Mouse (Mus musculus) hindbrain, embryonic 13.5 days (tissue): ENCODE results near the gene Col23a1. TPM values are rescaled to one million over a fixed set of nuclear protein-coding genes. Genes with fewer than 3 reads are reported as not detected.
"Not testable (repeated sequence)": the region's sequence is repeated elsewhere in the genome, so short reads cannot be mapped to it uniquely, and the experiment has no call there.

Experiments used
- ATAC-seq: fragments of 200-750 bp; cut with Nextera tagmentation; 2 replicates; pipeline ENCODE4 v1.8.0; 2017; ENCODE audit warnings: moderate TSS enrichment; ENCODE audit not compliant: low FRiP score
- H3K27ac ChIP-seq: fragments of 300-500 bp; sonication (generic); 2 replicates; pipeline ENCODE4 v1.5.1; 2015; ENCODE audit warnings: inconsistent platforms, mild to moderate bottlenecking, moderate library complexity
- H3K27me3 ChIP-seq: fragments of 300-500 bp; sonication (generic); 2 replicates; pipeline ENCODE4 v1.6.1; 2015; ENCODE audit warnings: mild to moderate bottlenecking, inconsistent platforms
- H3K36me3 ChIP-seq: fragments of 300-500 bp; sonication (generic); 2 replicates; pipeline ENCODE4 v1.6.1; 2015; ENCODE audit warnings: mild to moderate bottlenecking, inconsistent platforms
- H3K4me1 ChIP-seq: fragments of 300-500 bp; sonication (generic); replicated peaks from 2 replicates; pipeline ENCODE4 v1.6.1; 2015; ENCODE audit warnings: inconsistent platforms
- H3K4me2 ChIP-seq: fragments of 300-500 bp; sonication (generic); 2 replicates; pipeline ENCODE4 v1.6.1; 2015; ENCODE audit warnings: inconsistent platforms, mild to moderate bottlenecking, moderate library complexity
- H3K4me3 ChIP-seq: fragments of 300-500 bp; sonication (generic); 2 replicates; pipeline ENCODE4 v1.5.1; 2015; ENCODE audit warnings: mild to moderate bottlenecking, inconsistent platforms
- H3K9ac ChIP-seq: fragments of 300-500 bp; sonication (generic); 2 replicates; pipeline ENCODE4 v1.6.1; 2015; ENCODE audit warnings: mild to moderate bottlenecking, inconsistent platforms
- H3K9me3 ChIP-seq: fragments of 300-500 bp; sonication (generic); 2 replicates; pipeline ENCODE4 v1.6.1; 2016; ENCODE audit warnings: inconsistent platforms
- WGBS: fragments of 180-500 bp; shearing (Covaris S2); methylation state at CpG from one replicate; pipeline ENCODE4 v1.1.7; 2015; 5-methylcytosine and 5-hydroxymethylcytosine counted together
- polyA plus RNA-seq: library from polyadenylated mRNA; unstranded; fragments of >200 nt; fragmentation: Nextera tagmentation; extraction: Ambion mirVana; gene quantifications from 2 replicates; pipeline ENCODE4 v1.2.1, GENCODE M21; 2015

Gene Col23a1
- polyA plus RNA-seq, 1 experiment from 2014 or later = 7.1 TPM

- H3K4me3 ChIP-seq, ATAC-seq, H3K36me3 ChIP-seq, H3K27ac ChIP-seq, H3K4me2 ChIP-seq, H3K4me1 ChIP-seq, H3K27me3 ChIP-seq, H3K9me3 ChIP-seq, H3K9ac ChIP-seq: not testable (repeated sequence)
- 96% methylated on average over 9 of the region's 9 CpGs for WGBS
Observed at GRCm38 (mm10) chr11:51358981-51359380, 69.3 kb downstream of the Col23a1 start.

GRCm38 (mm10) chr11:51364353-51364752 lies 74.6 kb downstream of the Col23a1 start:
- no peaks in the 10 kb centered on the region for H3K36me3 ChIP-seq
- H3K4me1 ChIP-seq = no peaks in the 10 kb centered on the region
- H3K9me3 ChIP-seq = no peaks in the 10 kb centered on the region
- H3K27me3 ChIP-seq = no peaks in the 10 kb centered on the region
- WGBS = 92% methylated on average over 5 of the region's 5 CpGs
- no peak overlapping the region for H3K4me2 ChIP-seq
- ATAC-seq = no peak
- no peak overlapping the region for H3K4me3 ChIP-seq
- no peak overlapping the region for H3K9ac ChIP-seq
- H3K27ac ChIP-seq = no peak overlapping the region

- ATAC-seq = no peak
- H3K9me3 ChIP-seq = no peaks in the 10 kb centered on the region
Observed at GRCm38 (mm10) chr11:51367334-51367733, 77.6 kb downstream of the Col23a1 start.

GRCm38 (mm10) chr11:51370273-51370672 lies 80.6 kb downstream of the Col23a1 start:
- no peak overlapping the region for H3K4me3 ChIP-seq
- no peak overlapping the region for H3K4me2 ChIP-seq
- H3K9me3 ChIP-seq = no peaks in the 10 kb centered on the region
- 77% methylated on average over 4 of the region's 4 CpGs for WGBS
- ATAC-seq = no peak
- no peaks in the 10 kb centered on the region for H3K36me3 ChIP-seq
- H3K27me3 ChIP-seq = 0 out of 2 replicates have a peak, but pooled peaks cover 2% of the 10 kb centered on the region
- no peak overlapping the region for H3K27ac ChIP-seq
- peaks cover 5% of the 10 kb centered on the region for H3K4me1 ChIP-seq
- no peak overlapping the region for H3K9ac ChIP-seq

More at GRCm38 (mm10) chr11:51367334-51367733, 77.6 kb downstream of the Col23a1 start:
- H3K27ac ChIP-seq = no peak overlapping the region
- H3K36me3 ChIP-seq = no peaks in the 10 kb centered on the region
- no peak overlapping the region for H3K9ac ChIP-seq
- no peaks in the 10 kb centered on the region for H3K27me3 ChIP-seq
- no peak overlapping the region for H3K4me3 ChIP-seq
- H3K4me2 ChIP-seq = no peak overlapping the region
- 91% methylated on average over 5 of the region's 5 CpGs for WGBS
- peaks cover 5% of the 10 kb centered on the region for H3K4me1 ChIP-seq

- Histone ChIP-seq H3K4me2 (no peak overlapping the region), H3K9me3 (no peaks in the 10 kb centered on the region), H3K36me3 (no peaks in the 10 kb centered on the region), H3K4me1 (peaks cover 5% of the 10 kb centered on the region), H3K27ac (no peak overlapping the region), H3K27me3 (0 out of 2 replicates have a peak, but pooled peaks cover 2% of the 10 kb centered on the region), H3K9ac (no peak overlapping the region), H3K4me3 (no peak overlapping the region)
- 72% methylated on average over 4 of the region's 4 CpGs for WGBS
- no peak for ATAC-seq
Observed at GRCm38 (mm10) chr11:51371321-51371720, 81.6 kb downstream of the Col23a1 start.

- ATAC-seq = no peak
- no peak overlapping the region for H3K27ac ChIP-seq
- no peaks in the 10 kb centered on the region for H3K9me3 ChIP-seq
- WGBS = 63% methylated on average over 1 of the region's 1 CpGs
- no peak overlapping the region for H3K4me2 ChIP-seq
- peaks cover 5% of the 10 kb centered on the region for H3K4me1 ChIP-seq
- no peaks in the 10 kb centered on the region for H3K36me3 ChIP-seq
- H3K9ac ChIP-seq = no peak overlapping the region
- no peak overlapping the region for H3K4me3 ChIP-seq
- H3K27me3 ChIP-seq = 0 out of 2 replicates have a peak, but pooled peaks cover 2% of the 10 kb centered on the region
Observed at GRCm38 (mm10) chr11:51371926-51372325, 82.2 kb downstream of the Col23a1 start.

- WGBS = 69% methylated on average over 5 of the region's 5 CpGs
- ATAC-seq = no peak
- Histone ChIP-seq H3K36me3 (no peaks in the 10 kb centered on the region), H3K4me1 (no peaks in the 10 kb centered on the region), H3K27me3 (0 out of 2 replicates have a peak, but pooled peaks cover 2% of the 10 kb centered on the region), H3K9ac (no peak overlapping the region), H3K4me2 (no peak overlapping the region), H3K27ac (no peak overlapping the region), H3K4me3 (no peak overlapping the region), H3K9me3 (no peaks in the 10 kb centered on the region)
Observed at GRCm38 (mm10) chr11:51377199-51377598, 87.5 kb downstream of the Col23a1 start.

- no peaks in the 10 kb centered on the region for H3K9me3 ChIP-seq
- 29% methylated on average over 8 of the region's 8 CpGs for WGBS
Observed at GRCm38 (mm10) chr11:51388892-51389340, 99.2 kb downstream of the Col23a1 start.

GRCm38 (mm10) chr11:51389763-51390162 lies 100.0 kb downstream of the Col23a1 start:
- no peaks in the 10 kb centered on the region for H3K27me3 ChIP-seq
- H3K4me1 ChIP-seq = peaks cover 24% of the 10 kb centered on the region
- no peak overlapping the region for H3K4me3 ChIP-seq
- WGBS = 45% methylated on average over 10 of the region's 10 CpGs
- H3K9me3 ChIP-seq = no peaks in the 10 kb centered on the region
- H3K4me2 ChIP-seq = no peak overlapping the region
- ATAC-seq = no peak
- no peaks in the 10 kb centered on the region for H3K36me3 ChIP-seq
- H3K9ac ChIP-seq = no peak overlapping the region
- no peak overlapping the region for H3K27ac ChIP-seq

More at GRCm38 (mm10) chr11:51388892-51389340, 99.2 kb downstream of the Col23a1 start:
- H3K4me3 ChIP-seq = no peak overlapping the region
- no peaks in the 10 kb centered on the region for H3K27me3 ChIP-seq
- no peaks in the 10 kb centered on the region for H3K36me3 ChIP-seq
- ATAC-seq = no peak
- peaks cover 24% of the 10 kb centered on the region for H3K4me1 ChIP-seq
- H3K9ac ChIP-seq = no peak overlapping the region
- no peak overlapping the region for H3K27ac ChIP-seq
- no peak overlapping the region for H3K4me2 ChIP-seq

- ATAC-seq = no peak
- H3K4me1 ChIP-seq = peaks cover 24% of the 10 kb centered on the region
- H3K4me3 ChIP-seq = no peak overlapping the region
- no peak overlapping the region for H3K9ac ChIP-seq
- no peaks in the 10 kb centered on the region for H3K27me3 ChIP-seq
- H3K9me3 ChIP-seq = no peaks in the 10 kb centered on the region
- WGBS = 61% methylated on average over 3 of the region's 3 CpGs
- no peak overlapping the region for H3K4me2 ChIP-seq
- no peaks in the 10 kb centered on the region for H3K36me3 ChIP-seq
- H3K27ac ChIP-seq = no peak overlapping the region
Observed at GRCm38 (mm10) chr11:51390521-51390920, 100.8 kb downstream of the Col23a1 start.

- H3K4me2 ChIP-seq = no peak overlapping the region
- WGBS = 62% methylated on average over 4 of the region's 4 CpGs
- peaks cover 24% of the 10 kb centered on the region for H3K4me1 ChIP-seq
- ATAC-seq = no peak
- no peak overlapping the region for H3K27ac ChIP-seq
- no peaks in the 10 kb centered on the region for H3K27me3 ChIP-seq
- no peaks in the 10 kb centered on the region for H3K36me3 ChIP-seq
- no peaks in the 10 kb centered on the region for H3K9me3 ChIP-seq
- H3K9ac ChIP-seq = no peak overlapping the region
- H3K4me3 ChIP-seq = no peak overlapping the region
Observed at GRCm38 (mm10) chr11:51391548-51391947, 101.8 kb downstream of the Col23a1 start.

GRCm38 (mm10) chr11:51394301-51394865 lies 104.7 kb downstream of the Col23a1 start:
- no peak for ATAC-seq
- no peak overlapping the region for H3K27ac ChIP-seq
- peaks cover 16% of the 10 kb centered on the region for H3K4me1 ChIP-seq
- H3K4me2 ChIP-seq = no peak overlapping the region
- no peaks in the 10 kb centered on the region for H3K27me3 ChIP-seq
- 81% methylated on average over 9 of the region's 9 CpGs for WGBS
- no peak overlapping the region for H3K9ac ChIP-seq
- H3K4me3 ChIP-seq = no peak overlapping the region
- H3K36me3 ChIP-seq = no peaks in the 10 kb centered on the region
- H3K9me3 ChIP-seq = no peaks in the 10 kb centered on the region

- Histone ChIP-seq H3K27ac (no peak overlapping the region), H3K4me2 (no peak overlapping the region), H3K9ac (no peak overlapping the region), H3K4me3 (no peak overlapping the region), H3K9me3 (no peaks in the 10 kb centered on the region), H3K4me1 (0 out of 2 replicates have a peak, but pooled peaks cover 5% of the 10 kb centered on the region), H3K36me3 (no peaks in the 10 kb centered on the region), H3K27me3 (no peaks in the 10 kb centered on the region)
- 74% methylated on average over 2 of the region's 2 CpGs for WGBS
- ATAC-seq = no peak
Observed at GRCm38 (mm10) chr11:51396451-51396850, 106.7 kb downstream of the Col23a1 start.
